Mouse (Mus musculus) embryo, embryonic 9.5 days (tissue): Measurements from ENCODE around the gene Lrrc3c.
A peak's percentile ranks its signal among the peaks of the same experiment; 100 is the strongest.

ENCODE experiments used
- DNase-seq: peaks from one replicate; pipeline ENCODE4 v3.0.0-alpha.2; 2017; ENCODE audit errors: extremely low spot score

Gene Lrrc3c

GRCm38 (mm10) chr11:98597991-98598390 lies at the start of gene Lrrc3c:
Gene Lrrc3c (plus strand): TSS chr11:98598291.
- no peak for DNase-seq

- no peak for DNase-seq
Observed at GRCm38 (mm10) chr11:98549363-98549762, 48.7 kb upstream of the Lrrc3c start.

GRCm38 (mm10) chr11:98550311-98550974 lies 47.6 kb upstream of the Lrrc3c start:
- DNase-seq: no peak

GRCm38 (mm10) chr11:98550975-98551828 lies 46.9 kb upstream of the Lrrc3c start, which contains the start of gene Zpbp2:
Gene Zpbp2 (plus strand): TSS chr11:98551097.
- DNase-seq: peak; percentile 94

- no peak for DNase-seq
Observed at GRCm38 (mm10) chr11:98553966-98554365, 44.1 kb upstream of the Lrrc3c start.

GRCm38 (mm10) chr11:98555124-98555700 lies 42.9 kb upstream of the Lrrc3c start:
- DNase-seq: no peak

GRCm38 (mm10) chr11:98560942-98561341 lies 37.1 kb upstream of the Lrrc3c start:
- DNase-seq: no peak

- DNase-seq: no peak
Observed at GRCm38 (mm10) chr11:98563025-98563424, 35.1 kb upstream of the Lrrc3c start.

- DNase-seq: no peak
Observed at GRCm38 (mm10) chr11:98563921-98564414, 34.1 kb upstream of the Lrrc3c start.

GRCm38 (mm10) chr11:98568326-98568725 lies 29.8 kb upstream of the Lrrc3c start:
- DNase-seq: no peak

- no peak for DNase-seq
Observed at GRCm38 (mm10) chr11:98569461-98569860, 28.6 kb upstream of the Lrrc3c start.

- DNase-seq: no peak
Observed at GRCm38 (mm10) chr11:98577776-98578175, 20.3 kb upstream of the Lrrc3c start.

- DNase-seq: no peak
Observed at GRCm38 (mm10) chr11:98580301-98581121, 17.6 kb upstream of the Lrrc3c start.

- no peak for DNase-seq
Observed at GRCm38 (mm10) chr11:98581286-98582029, 16.6 kb upstream of the Lrrc3c start.

GRCm38 (mm10) chr11:98582030-98582388 lies 16.1 kb upstream of the Lrrc3c start:
- no peak for DNase-seq

- no peak for DNase-seq
Observed at GRCm38 (mm10) chr11:98582551-98583264, 15.4 kb upstream of the Lrrc3c start.

- no peak for DNase-seq
Observed at GRCm38 (mm10) chr11:98583265-98583552, 14.9 kb upstream of the Lrrc3c start.

GRCm38 (mm10) chr11:98583571-98583970 lies 14.5 kb upstream of the Lrrc3c start:
- no peak for DNase-seq

GRCm38 (mm10) chr11:98584146-98584545 lies 13.9 kb upstream of the Lrrc3c start:
- DNase-seq: no peak

- DNase-seq: no peak
Observed at GRCm38 (mm10) chr11:98584629-98585177, 13.4 kb upstream of the Lrrc3c start.
